Mouse (Mus musculus) forebrain, embryonic 11.5 days (tissue): ENCODE data around the gene Sobp. TPM values are rescaled to one million over a fixed set of nuclear protein-coding genes. Genes with fewer than 3 reads are reported as not detected.

Experiments used
- polyA plus RNA-seq: library from polyadenylated mRNA; unstranded; fragments of >200 nt; fragmentation: Nextera tagmentation; extraction: Ambion mirVana; gene quantifications from 2 replicates; pipeline ENCODE4 v1.2.1, GENCODE M21; 2014

Gene Sobp
- polyA plus RNA-seq, 1 experiment from 2014 or later, result 5.5 TPM

Other genes starting within 250 kb of the Sobp start
- 1.3 and 1.7 TPM in 2 replicates for gene 9030612E09Rik, start 174 bp upstream of the Sobp start, polyA plus RNA-seq
- gene Pdss2, start 47.0 kb upstream of the Sobp start, polyA plus RNA-seq, result 15.1 and 16.0 TPM in 2 replicates